Mouse (Mus musculus): Measurements from ENCODE around the gene Arl15.

DNA sequence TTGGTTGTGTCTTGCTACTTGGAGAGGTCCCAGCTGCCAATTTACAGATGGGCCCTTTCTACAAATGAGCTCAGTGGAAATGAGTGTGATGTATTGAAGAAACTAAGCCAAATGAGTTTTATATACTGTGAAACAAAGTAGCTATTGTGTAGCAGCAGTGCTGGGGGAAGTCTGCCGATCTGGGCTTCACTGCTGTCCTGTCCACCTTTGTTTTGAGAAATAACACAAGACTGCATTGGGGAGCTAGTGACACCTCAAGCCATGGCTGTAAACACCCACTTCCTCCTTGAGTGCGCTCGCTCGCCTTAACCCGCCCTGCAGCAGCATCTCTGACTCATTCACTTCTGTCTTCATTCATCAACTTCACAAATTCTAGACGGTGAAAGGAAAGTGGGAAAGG, 189.3 kb downstream of the Arl15 start:
- TF ChIP-seq GATA1 (IDR thresholded peaks at IDR 0.05; ENCODE audit: borderline replicate concordance, low read length) (no peak), FLI1 (IDR thresholded peaks at IDR 0.05; ENCODE audit: low read length) (no peak)
